Mouse (Mus musculus) olfactory bulb, adult 2 months (tissue): ENCODE results near the gene Lpcat2.

ENCODE experiments used
- CTCF ChIP-seq: fragments of 200-500 bp; IDR thresholded peaks from 2 replicates; pipeline ENCODE4 v1.5.1; 2012; ENCODE audit warnings: low read depth, mild to moderate bottlenecking, low read length, moderate library complexity; ENCODE audit not compliant: insufficient read depth
- POLR2A ChIP-seq: fragments of 200-500 bp; IDR thresholded peaks from 2 replicates; pipeline ENCODE4 v1.6.1; 2012; ENCODE audit warnings: mild to moderate bottlenecking, low read depth, low read length, moderate library complexity; ENCODE audit not compliant: insufficient read depth

GRCm38 (mm10) chr8:92896611-92897010, 41.5 kb downstream of the Lpcat2 start:
- TF ChIP-seq POLR2A (no peak), CTCF (no peak)
